Mouse (Mus musculus) spleen, postnatal 4 days (tissue): ENCODE results near the gene Sox6.
"Not testable (repeated sequence)": the region's sequence is repeated elsewhere in the genome, so short reads cannot be mapped to it uniquely, and the experiment has no call there.

Experiments
- DNase-seq, 2 experiments: peaks; one replicate each; pipeline ENCODE4 v3.0.0; 2022; ENCODE audit warnings: low spot score in 2 of 2

The Sox6 gene

DNA sequence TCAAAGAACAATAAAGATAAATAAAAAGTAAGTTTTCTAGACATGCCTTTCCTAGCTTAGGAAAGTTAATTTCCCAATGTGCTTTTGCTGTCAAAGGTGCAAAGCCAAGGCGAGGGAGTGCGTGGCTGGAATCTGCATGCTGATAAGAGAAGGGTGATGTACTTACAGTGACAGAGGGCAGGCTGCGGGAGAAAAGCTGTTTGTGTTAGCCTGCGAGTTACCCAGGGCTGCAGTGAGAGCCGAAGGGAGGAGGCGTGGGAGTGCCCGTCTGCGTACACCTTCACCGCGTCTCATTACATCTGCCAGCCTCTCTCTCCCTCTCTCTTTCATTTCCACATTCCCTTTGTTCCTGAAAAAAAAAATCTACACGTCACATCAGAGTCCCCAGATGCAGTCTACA, at the start of gene Sox6:
TSS of gene Sox6 (minus strand) at position 286 of the 400 bp plus-strand sequence.
- no peak for DNase-seq

DNA sequence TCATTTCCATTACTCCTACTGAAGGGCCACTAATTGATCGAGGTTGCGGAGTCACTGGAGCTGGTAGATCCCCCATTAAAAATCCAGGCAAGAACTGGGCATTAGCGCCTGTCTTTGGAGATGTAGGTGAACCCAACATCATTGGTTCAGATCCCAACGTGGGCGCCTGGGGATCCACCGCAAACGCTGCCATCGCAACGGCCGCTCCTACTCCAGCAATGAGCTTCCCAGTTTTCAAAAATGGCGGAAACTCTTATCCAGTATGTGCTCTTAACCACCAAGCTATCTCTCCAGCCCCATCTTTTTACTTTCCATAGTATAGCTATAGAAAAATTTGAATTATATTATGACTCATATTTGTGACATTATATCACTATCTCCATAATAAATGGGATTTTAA, 45.8 kb upstream of the Sox6 start, which contains the start of gene Gm4353:
TSS of gene Gm4353 (minus strand) at position 270 of the 400 bp plus-strand sequence.
- not testable (repeated sequence) for DNase-seq

GRCm38 (mm10) chr7:116060739-116061138, 22.1 kb upstream of the Sox6 start:
- no peak for DNase-seq

DNA sequence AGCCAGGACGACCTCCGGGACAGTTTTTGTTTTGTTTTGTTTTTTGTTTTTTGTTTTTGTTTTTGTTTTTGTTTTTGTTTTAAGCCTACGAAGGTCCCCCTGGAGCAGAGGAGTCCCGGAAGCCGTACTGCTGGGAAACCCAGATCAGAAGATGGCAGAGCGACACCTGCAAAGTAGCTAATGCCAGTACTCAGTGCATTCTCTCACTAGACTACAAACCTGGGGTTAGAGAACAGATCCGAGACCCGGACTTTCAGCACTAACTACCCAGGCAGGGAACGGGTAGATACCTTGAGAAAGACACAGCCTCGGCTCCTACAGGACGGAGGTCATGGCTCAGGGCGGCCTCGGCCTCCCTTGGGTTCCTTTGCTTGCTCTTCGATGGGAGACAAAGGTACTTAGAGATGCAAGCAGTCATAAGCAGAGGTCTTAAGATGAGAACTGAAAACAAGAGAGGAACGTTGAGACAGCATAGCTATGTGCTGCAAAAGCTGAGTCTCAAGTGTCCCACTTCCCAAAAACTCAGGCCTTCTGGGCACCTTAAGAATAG, 1.9 kb upstream of the Sox6 start:
- no peak for DNase-seq

DNA sequence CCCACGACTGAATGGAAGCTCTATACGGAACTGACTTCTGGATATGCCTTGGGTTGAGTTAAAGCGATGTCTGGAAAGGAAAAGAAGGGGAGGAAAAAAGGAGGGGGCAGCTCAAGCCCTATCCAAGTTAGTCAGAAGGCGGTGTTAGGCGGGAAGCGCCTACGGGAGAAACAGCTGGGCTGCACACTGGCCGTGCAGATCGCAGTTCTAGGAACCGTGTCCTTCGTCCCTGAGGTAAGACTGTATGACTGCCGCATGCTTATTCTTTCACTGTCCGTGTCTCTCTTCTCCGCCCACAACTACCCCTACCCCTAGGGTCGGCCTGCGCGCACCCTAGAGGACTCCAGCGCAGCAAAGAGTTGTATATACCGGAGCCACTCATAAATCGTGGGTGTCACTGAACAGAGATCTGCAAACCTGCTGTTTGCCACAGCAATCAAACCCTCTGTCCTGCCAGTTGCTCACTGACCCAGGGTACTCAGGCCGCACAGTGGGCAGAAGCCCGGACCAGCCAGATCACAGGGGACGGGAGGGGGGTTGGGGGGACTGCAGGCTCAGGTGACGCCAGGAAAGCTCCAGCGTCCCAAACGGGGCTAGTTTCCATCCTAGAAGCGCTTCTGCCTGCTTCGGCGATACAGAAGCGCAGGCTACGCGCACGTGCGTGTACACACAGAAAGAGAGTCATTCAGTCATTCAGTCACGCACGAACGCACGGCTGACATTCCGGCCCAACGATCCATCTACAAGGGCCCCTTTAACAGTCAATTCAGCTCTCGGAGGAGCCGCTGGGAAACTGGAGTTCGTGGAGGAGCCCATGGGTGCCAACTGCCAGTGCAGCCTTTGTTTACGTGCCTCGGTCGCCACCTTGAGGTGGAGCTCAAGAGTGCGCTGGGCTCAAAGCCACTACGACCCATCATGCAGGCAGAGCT, 1.2 kb upstream of the Sox6 start:
- DNase-seq = peak; percentile 74 to 88

DNA sequence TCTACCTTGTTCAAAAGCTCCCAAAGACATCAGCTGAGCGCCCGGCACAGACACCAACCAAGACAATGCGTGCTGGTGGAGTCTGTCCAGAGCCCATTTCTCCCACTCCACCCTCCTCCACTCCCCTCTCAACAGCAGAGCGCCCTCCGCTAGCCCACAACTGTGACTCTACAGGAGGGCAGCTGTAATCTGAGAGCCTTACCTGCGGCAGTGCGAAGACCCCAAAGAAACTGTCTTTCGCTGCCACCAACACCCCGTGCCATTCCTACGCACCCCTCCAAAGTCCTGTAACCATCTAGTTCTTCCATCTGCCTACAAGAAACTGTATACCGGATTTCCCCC, 571 bp upstream of the Sox6 start, which contains the start of gene 1110004F10Rik:
TSS of gene 1110004F10Rik (plus strand) at position 202 of the 342 bp plus-strand sequence.
- DNase-seq = peak; percentile 12 to 59

DNA sequence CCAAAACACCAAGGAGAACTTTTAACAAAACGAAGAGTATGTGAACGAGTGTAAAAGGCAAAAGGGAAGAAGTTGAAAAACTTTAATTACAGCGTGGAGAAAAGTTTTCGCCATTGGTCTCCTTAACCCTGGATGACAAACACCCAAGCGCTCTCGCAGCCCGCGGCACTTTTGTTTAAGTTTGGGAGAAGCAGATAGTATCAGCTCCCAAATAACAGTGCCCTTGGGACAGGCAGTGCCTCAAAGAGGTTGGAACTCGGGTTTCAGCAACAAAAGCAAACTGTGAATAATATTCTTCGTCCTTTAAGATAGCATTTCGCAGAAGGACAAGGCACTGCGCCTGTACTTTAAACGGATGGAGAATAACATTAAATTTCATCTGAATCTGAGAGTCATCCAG, 572 bp downstream of the Sox6 start:
- DNase-seq = no peak

- no peak for DNase-seq
Observed at GRCm38 (mm10) chr7:116036591-116037555, 1.7 kb downstream of the Sox6 start.

GRCm38 (mm10) chr7:116035504-116035903, 3.1 kb downstream of the Sox6 start:
- no peak for DNase-seq

GRCm38 (mm10) chr7:116034282-116034758, 4.3 kb downstream of the Sox6 start:
- peak in 1 of 2 experiments; percentile 73 for DNase-seq

- peak; percentile 34 to 78 for DNase-seq
Observed at GRCm38 (mm10) chr7:116033371-116034241, 5.0 kb downstream of the Sox6 start.

DNA sequence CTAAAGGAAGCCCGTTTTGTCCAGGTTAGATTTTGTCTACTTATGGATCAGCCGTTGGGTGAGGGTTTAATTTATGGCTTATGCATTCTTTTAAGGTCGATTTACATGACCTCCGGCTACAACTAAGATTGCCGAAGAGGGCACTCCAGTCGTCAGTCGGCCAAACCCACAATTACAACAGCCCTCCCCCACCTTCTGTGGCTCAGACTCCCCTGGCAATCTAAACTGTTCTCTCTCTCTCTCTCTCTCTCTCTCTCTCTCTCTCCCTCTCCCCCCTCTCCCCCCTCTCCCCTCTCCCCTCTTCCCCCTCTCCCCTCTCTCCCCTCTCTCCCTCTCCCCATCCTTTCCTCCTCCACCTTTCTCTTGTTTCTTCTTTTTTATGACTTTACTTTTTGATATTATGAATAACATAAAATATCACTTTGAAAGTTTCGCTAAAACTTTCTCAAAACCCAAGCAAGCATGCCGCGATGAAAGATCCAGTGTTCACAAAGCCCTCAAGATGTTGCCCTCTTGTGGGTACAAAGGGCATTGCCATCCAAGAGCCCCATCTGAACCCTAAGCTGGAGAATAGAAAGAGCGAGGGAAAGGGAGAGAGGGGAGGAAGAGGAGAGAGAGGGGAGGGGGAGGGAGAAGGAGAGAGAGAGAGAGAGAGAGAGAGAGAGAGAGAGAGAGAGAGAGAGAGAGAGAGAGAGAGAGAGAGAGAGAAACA, 5.8 kb downstream of the Sox6 start:
- peak; percentile 75 to 84 for DNase-seq

- DNase-seq = peak; percentile 53 to 81
Observed at GRCm38 (mm10) chr7:116031718-116032595, 6.6 kb downstream of the Sox6 start.

- DNase-seq = no peak
Observed at GRCm38 (mm10) chr7:116031388-116031717, 7.2 kb downstream of the Sox6 start.

DNA sequence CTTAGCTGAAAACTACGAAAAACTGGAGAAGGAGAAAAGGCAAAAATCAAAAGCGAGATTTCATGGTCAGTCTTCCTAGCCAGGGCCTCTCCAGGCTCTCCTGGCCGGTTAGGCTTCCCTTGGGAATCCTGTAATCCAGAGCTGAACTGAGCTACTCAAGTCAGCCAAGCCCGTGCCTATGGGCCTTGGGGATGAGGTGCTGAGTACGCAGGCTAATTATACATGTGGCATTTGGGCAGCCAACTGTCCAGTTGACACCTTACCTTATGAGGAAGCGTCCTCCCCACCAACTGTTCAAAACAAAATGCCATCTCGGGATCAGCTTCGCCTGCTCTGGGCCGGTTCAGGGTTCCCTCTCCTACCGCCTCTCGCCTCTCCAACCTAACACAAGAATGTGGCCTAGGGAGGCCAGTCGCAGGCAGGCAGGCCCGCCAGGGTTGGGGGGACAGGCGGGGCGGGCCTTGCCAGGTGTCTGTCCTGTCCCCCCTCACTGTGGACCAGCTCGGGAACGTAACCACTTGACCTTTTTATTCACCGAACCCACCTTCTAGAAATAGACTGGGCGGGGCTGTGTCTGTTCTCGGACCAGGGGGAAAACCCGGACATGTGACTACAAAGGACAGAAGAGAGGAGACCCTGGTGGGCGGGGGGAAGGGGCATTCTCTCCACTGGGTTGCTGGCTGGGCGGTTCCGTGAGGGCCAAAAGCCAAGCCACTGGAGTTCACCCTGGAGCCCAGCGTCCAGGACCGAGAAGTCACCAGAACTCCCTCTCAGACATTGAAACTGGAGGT, 7.8 kb downstream of the Sox6 start:
- DNase-seq = peak in 1 of 2 experiments; percentile 66

DNA sequence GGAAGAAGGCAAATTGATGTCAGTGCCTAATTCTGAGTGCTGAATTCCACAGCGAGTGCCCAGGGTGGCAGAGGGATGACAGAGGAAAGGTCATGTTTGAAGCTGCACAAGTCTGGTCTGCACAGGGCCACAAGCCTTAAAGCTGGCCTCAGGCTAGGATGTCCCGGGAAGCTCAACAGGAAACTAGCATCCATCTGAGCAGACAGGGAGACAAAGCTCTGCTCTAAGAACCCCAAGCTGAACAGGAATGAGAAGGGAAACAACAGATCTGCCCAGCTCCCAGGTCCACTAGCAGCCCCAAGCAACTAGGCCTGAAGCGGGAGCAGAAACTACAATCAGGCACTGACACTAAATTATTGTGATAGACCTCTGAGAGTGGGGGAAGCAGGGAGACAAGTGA, 8.6 kb downstream of the Sox6 start:
- no peak for DNase-seq

DNA sequence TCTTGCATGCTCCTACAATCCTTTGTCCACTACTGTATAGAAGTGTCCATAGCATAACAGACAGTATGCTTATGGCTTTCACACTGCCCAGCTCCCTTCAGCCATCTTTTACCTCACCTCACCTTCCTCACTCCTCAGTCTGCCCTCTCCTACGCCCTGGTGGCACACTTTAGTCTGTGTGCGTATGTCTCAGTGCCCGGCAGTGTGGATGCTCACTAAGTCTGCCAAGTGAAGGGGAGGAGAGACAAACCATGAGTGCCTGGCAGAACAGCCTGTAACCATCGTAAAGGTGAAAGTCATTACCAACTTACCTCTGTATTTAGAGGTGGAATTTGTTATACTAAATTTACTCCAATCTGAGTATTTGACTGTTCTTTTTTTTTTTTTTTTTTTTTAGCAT, 35.9 kb downstream of the Sox6 start:
- DNase-seq = no peak

DNA sequence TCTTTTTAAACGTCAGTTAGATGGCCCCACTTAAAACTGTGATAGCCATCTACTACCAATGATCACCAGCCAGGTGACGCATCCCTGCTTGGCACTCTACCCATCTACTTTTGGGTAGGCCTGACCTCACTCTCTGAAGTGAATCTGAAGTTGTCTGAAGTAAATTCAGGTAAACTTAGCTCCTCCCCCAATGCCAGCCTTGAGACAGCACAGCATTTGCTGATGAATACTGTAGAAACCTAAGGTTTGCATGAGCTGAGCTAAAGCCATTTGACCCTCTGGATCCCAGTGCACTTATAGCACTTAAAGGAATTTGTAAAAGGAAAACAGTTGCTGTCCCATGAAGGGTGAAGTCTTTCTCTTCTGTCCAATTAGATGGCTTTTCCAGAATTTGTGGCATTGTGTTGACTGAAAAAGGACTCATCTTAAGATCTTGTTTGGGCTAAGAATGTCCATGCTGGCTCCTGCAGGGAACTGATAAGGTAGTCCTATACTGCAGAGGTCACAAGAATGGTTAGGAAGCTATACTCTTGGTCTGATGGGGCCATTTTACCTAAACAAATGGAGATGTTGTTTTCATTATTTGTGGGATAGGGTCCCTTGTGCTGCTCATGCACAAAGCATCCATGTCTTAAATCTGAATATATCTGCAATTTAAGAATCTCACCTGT, 50.4 kb downstream of the Sox6 start:
- no peak for DNase-seq
